Mouse (Mus musculus): ENCODE results near the gene Arid1b.

Gene Arid1b

GRCm38 (mm10) chr17:5125084-5125855 lies 131.1 kb downstream of the Arid1b start:
- no peak for DNase-seq

GRCm38 (mm10) chr17:5125856-5126806 lies 132.0 kb downstream of the Arid1b start:
- no peak for DNase-seq

- DNase-seq: no peak
Observed at GRCm38 (mm10) chr17:5129606-5130005, 135.5 kb downstream of the Arid1b start.

- DNase-seq: no peak
Observed at GRCm38 (mm10) chr17:5130116-5130515, 136.0 kb downstream of the Arid1b start.

GRCm38 (mm10) chr17:5131706-5132105 lies 137.6 kb downstream of the Arid1b start:
- no peak for DNase-seq

- no peak for DNase-seq
Observed at GRCm38 (mm10) chr17:5132296-5132986, 138.3 kb downstream of the Arid1b start.

GRCm38 (mm10) chr17:5132987-5133355 lies 138.8 kb downstream of the Arid1b start:
- no peak for DNase-seq

- DNase-seq: no peak
Observed at GRCm38 (mm10) chr17:5133831-5134230, 139.7 kb downstream of the Arid1b start.

GRCm38 (mm10) chr17:5134271-5134670 lies 140.1 kb downstream of the Arid1b start:
- DNase-seq: no peak

GRCm38 (mm10) chr17:5137936-5138335 lies 143.8 kb downstream of the Arid1b start:
- DNase-seq: no peak

GRCm38 (mm10) chr17:5138641-5139205 lies 144.6 kb downstream of the Arid1b start:
- DNase-seq: peak; percentile 46

GRCm38 (mm10) chr17:5139553-5139952 lies 145.4 kb downstream of the Arid1b start:
- DNase-seq: no peak

GRCm38 (mm10) chr17:5143735-5144439 lies 149.8 kb downstream of the Arid1b start:
- DNase-seq: no peak

GRCm38 (mm10) chr17:5150660-5151063 lies 156.5 kb downstream of the Arid1b start:
- DNase-seq: peak; percentile 79

- DNase-seq: no peak
Observed at GRCm38 (mm10) chr17:5151852-5152251, 157.7 kb downstream of the Arid1b start.

GRCm38 (mm10) chr17:5153461-5153860 lies 159.3 kb downstream of the Arid1b start:
- DNase-seq: no peak

GRCm38 (mm10) chr17:5154322-5154721 lies 160.2 kb downstream of the Arid1b start:
- no peak for DNase-seq

- no peak for DNase-seq
Observed at GRCm38 (mm10) chr17:5157609-5158008, 163.5 kb downstream of the Arid1b start.

GRCm38 (mm10) chr17:5162525-5162924 lies 168.4 kb downstream of the Arid1b start:
- DNase-seq: no peak

- DNase-seq: no peak
Observed at GRCm38 (mm10) chr17:5163251-5163826, 169.2 kb downstream of the Arid1b start.

GRCm38 (mm10) chr17:5164794-5165193 lies 170.7 kb downstream of the Arid1b start:
- no peak for DNase-seq
